Mouse (Mus musculus): ENCODE data around the gene Tex45.
A peak's percentile ranks its signal among the peaks of the same experiment; 100 is the strongest.

DNA sequence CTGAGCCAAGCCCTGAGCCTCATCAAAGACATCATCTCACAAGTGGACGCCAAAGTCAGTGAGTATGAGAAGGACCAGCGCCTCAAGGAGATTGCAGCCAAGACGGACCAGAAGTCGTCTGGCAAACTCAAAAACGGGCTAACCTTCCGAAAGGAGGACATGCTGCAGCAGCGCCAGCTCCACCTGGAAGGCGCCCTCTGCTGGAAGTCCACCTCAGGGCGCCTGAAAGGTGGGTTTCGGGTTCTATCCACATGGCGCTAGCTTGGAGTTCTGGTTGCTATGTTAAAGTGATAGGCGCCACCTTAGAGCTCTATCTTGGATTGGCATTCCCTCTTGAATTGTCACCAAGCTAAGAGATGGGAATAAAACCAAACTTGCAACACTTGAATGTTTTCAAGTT is 31.2 kb upstream of the Tex45 start:
- TF ChIP-seq CTCF (IDR thresholded peaks at IDR 0.05; ENCODE audit: low read depth, low read length) (0 out of 2 replicates have a peak, but pooled peaks have one; percentile 16), GATA1 (IDR thresholded peaks at IDR 0.05; ENCODE audit: borderline replicate concordance, low read length) (no peak), TAL1 (conservative IDR thresholded peaks at IDR 0.05; ENCODE audit: low read depth, low read length) (no peak), GATA2 (IDR thresholded peaks at IDR 0.05; ENCODE audit: borderline replicate concordance, low read depth, low read length) (no peak), POLR2AphosphoS5 (IDR thresholded peaks at IDR 0.05; ENCODE audit: insufficient replicate concordance, low read depth, low read length) (no peak)

All from G1E (cell line).